Mouse (Mus musculus): ENCODE data around the gene Kat7. TPM values are rescaled to one million over a fixed set of nuclear protein-coding genes. Genes with fewer than 3 reads are reported as not detected.
A peak's percentile ranks its signal among the peaks of the same experiment; 100 is the strongest.

The Kat7 gene
- polyA plus RNA-seq, 1 experiment from 2014 or later, result 25.0 TPM

DNA sequence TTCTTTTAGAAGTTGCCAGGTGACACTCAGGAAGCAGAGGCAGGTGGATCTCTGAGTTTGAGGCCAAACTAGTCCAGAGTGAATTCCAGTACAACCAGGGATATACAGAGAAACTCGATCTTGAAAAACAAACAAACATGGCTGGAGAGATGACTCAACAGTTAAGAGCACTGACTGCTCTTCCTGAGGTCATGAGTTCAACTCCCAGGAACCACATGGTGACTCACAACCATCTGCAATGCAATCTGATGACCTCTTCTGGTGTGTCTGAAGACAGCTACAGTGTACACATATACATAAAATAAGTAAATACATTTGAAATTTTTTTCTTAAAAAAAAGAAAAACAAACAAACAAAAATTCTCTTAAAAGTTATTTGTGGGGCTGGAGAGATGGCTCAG, 20.6 kb upstream of the Kat7 start:
- Histone ChIP-seq H3K27me3 (ENCODE audit: control insufficient read depth, insufficient read depth, low read length) (no peaks in the 10 kb centered on the region), H3K27ac (replicated peaks) (no peak overlapping the region), H3K9me3 (ENCODE audit: control insufficient read depth, low read length) (no peaks in the 10 kb centered on the region), H3K36me3 (ENCODE audit: control insufficient read depth, insufficient read depth, low read length) (no peaks in the 10 kb centered on the region), H3K9ac (ENCODE audit: low read length) (no peak overlapping the region), H3K4me2 (replicated peaks; ENCODE audit: low read depth) (no peak overlapping the region), H3K4me1 (replicated peaks; ENCODE audit: control insufficient read depth, insufficient read depth) (no peaks in the 10 kb centered on the region), H3K4me3 (ENCODE audit: low read depth, low read length) (no peak overlapping the region)
- DNase-seq (ENCODE audit: low spot score) (no peak), ATAC-seq (ENCODE audit: low FRiP score, low TSS enrichment) (no peak)
- WGBS, result 48% methylated on average over 1 of the region's 1 CpGs
- no peak for TF ChIP-seq EP300 (optimal IDR thresholded peaks at IDR 0.05)
- TF ChIP-seq CTCF (IDR thresholded peaks at IDR 0.05; ENCODE audit: low read depth), result no peak

DNA sequence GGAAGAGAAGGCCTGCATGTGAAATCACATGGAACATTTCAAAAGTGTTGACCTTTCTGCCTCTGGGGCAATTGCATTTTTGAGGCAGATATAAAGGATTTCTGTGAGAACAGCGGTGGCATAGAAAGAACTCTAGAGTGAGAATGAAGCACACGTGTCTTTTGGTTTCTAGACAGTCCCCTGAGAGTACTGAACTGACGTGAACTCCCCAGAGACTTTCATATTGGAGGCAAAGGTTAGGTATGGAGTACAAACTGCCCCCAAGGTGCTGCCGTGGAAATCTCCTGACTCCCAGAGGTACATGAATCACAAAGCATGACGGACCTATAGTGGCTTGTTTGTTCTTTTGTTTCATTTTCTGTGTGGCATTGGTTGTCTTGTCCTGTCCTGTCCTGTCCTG, 18.6 kb upstream of the Kat7 start:
- no peaks in the 10 kb centered on the region for H3K4me1 ChIP-seq (replicated peaks; ENCODE audit: control insufficient read depth, insufficient read depth)
- TF ChIP-seq CTCF (IDR thresholded peaks at IDR 0.05; ENCODE audit: low read depth), result no peak
- no peak for TF ChIP-seq EP300 (optimal IDR thresholded peaks at IDR 0.05)
- no peaks in the 10 kb centered on the region for H3K9me3 ChIP-seq (ENCODE audit: control insufficient read depth, low read length)
- no peaks in the 10 kb centered on the region for H3K36me3 ChIP-seq (ENCODE audit: control insufficient read depth, insufficient read depth, low read length)
- no peak overlapping the region for H3K9ac ChIP-seq (ENCODE audit: low read length)
- WGBS, result 75% methylated on average over 5 of the region's 5 CpGs
- H3K27ac ChIP-seq (replicated peaks), result no peak overlapping the region
- no peaks in the 10 kb centered on the region for H3K27me3 ChIP-seq (ENCODE audit: control insufficient read depth, insufficient read depth, low read length)
- no peak overlapping the region for H3K4me2 ChIP-seq (replicated peaks; ENCODE audit: low read depth)
- H3K4me3 ChIP-seq (ENCODE audit: low read depth, low read length), result no peak overlapping the region
- DNase-seq (ENCODE audit: low spot score) (no peak), ATAC-seq (ENCODE audit: low FRiP score, low TSS enrichment) (no peak)

DNA sequence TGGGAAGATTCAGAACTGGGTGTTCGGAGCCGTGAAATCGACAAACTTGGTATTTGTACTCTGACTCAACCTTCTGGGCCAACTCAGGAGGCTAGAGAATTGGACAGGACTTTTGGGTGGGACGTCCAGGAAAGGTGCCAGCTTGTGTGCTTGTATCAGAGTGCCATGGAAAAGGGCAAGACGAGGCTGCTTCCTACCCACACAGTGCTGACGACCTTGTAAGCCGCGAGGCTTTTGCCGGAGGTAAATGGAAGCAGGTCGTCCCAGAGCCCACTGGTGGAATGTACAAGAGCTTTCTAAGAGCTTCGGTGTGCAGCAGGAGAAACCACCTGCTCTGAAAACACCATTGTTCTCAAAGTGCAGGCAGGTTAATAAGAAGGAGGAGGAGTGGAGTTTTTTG, 16.2 kb upstream of the Kat7 start:
- Histone ChIP-seq H3K4me2 (replicated peaks; ENCODE audit: low read depth) (no peak overlapping the region), H3K9ac (ENCODE audit: low read length) (no peak overlapping the region), H3K4me1 (replicated peaks; ENCODE audit: control insufficient read depth, insufficient read depth) (no peaks in the 10 kb centered on the region), H3K27ac (replicated peaks) (no peak overlapping the region), H3K27me3 (ENCODE audit: control insufficient read depth, insufficient read depth, low read length) (no peaks in the 10 kb centered on the region), H3K4me3 (ENCODE audit: low read depth, low read length) (no peak overlapping the region), H3K36me3 (ENCODE audit: control insufficient read depth, insufficient read depth, low read length) (no peaks in the 10 kb centered on the region), H3K9me3 (ENCODE audit: control insufficient read depth, low read length) (no peaks in the 10 kb centered on the region)
- 51% methylated on average over 11 of the region's 11 CpGs for WGBS
- TF ChIP-seq CTCF (IDR thresholded peaks at IDR 0.05; ENCODE audit: low read depth), result no peak
- TF ChIP-seq EP300 (optimal IDR thresholded peaks at IDR 0.05), result no peak
- ATAC-seq (ENCODE audit: low FRiP score, low TSS enrichment), result no peak
- DNase-seq (ENCODE audit: low spot score), result no peak

DNA sequence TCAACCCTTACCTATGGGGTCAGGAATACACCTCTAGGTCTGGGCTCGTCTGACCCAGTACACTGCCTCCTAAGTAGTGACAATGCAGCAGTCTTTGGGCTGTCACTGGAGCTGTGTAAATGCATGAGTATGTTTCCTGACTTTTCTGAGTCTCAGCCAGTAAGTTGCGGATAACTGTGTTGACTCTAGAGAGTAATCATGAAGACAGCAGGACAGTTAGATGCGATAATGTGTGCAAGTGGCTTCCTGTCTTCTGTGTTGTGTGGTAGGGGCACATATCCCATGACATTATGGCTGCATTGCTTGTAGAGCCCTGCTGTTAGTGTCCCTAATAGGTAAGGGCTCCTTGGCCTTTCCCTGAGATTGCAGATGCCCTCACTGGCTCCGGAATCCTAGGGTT, 15.8 kb upstream of the Kat7 start:
- H3K4me3 ChIP-seq (ENCODE audit: low read depth, low read length), result no peak overlapping the region
- no peak for TF ChIP-seq CTCF (IDR thresholded peaks at IDR 0.05; ENCODE audit: low read depth)
- no peak for TF ChIP-seq EP300 (optimal IDR thresholded peaks at IDR 0.05)
- H3K27ac ChIP-seq (replicated peaks), result no peak overlapping the region
- H3K36me3 ChIP-seq (ENCODE audit: control insufficient read depth, insufficient read depth, low read length), result no peaks in the 10 kb centered on the region
- no peak overlapping the region for H3K4me2 ChIP-seq (replicated peaks; ENCODE audit: low read depth)
- no peak for DNase-seq (ENCODE audit: low spot score)
- no peaks in the 10 kb centered on the region for H3K27me3 ChIP-seq (ENCODE audit: control insufficient read depth, insufficient read depth, low read length)
- H3K9ac ChIP-seq (ENCODE audit: low read length), result no peak overlapping the region
- no peaks in the 10 kb centered on the region for H3K4me1 ChIP-seq (replicated peaks; ENCODE audit: control insufficient read depth, insufficient read depth)
- ATAC-seq (ENCODE audit: low FRiP score, low TSS enrichment), result no peak
- H3K9me3 ChIP-seq (ENCODE audit: control insufficient read depth, low read length), result no peaks in the 10 kb centered on the region
- WGBS, result 80% methylated on average over 4 of the region's 4 CpGs

DNA sequence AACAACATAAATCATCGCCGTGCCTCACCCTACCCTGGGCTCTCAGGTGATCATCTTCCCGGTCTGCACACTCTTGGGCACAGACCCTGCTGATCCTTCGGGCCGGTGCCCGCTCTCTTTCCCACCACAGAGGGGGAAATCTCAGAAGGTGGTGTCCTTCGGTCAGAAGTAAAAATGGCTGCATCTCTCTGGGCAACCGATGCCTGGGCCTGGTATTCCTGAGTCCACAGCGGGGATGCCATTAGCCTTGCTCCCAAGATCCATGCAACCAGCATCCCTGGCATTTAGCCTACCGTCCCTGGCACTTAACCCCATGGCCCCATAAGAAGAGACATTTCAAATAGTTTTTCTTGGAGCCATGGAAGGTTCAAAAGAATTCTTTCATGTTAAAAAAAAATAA, 14.1 kb upstream of the Kat7 start:
- no peak overlapping the region for H3K4me2 ChIP-seq (replicated peaks; ENCODE audit: low read depth)
- 93% methylated on average over 10 of the region's 10 CpGs for WGBS
- no peaks in the 10 kb centered on the region for H3K9me3 ChIP-seq (ENCODE audit: control insufficient read depth, low read length)
- H3K4me1 ChIP-seq (replicated peaks; ENCODE audit: control insufficient read depth, insufficient read depth), result no peaks in the 10 kb centered on the region
- H3K27me3 ChIP-seq (ENCODE audit: control insufficient read depth, insufficient read depth, low read length), result no peaks in the 10 kb centered on the region
- no peak overlapping the region for H3K27ac ChIP-seq (replicated peaks)
- H3K9ac ChIP-seq (ENCODE audit: low read length), result no peak overlapping the region
- DNase-seq (ENCODE audit: low spot score) (no peak), ATAC-seq (ENCODE audit: low FRiP score, low TSS enrichment) (no peak)
- no peak overlapping the region for H3K4me3 ChIP-seq (ENCODE audit: low read depth, low read length)
- TF ChIP-seq EP300 (optimal IDR thresholded peaks at IDR 0.05), result no peak
- no peaks in the 10 kb centered on the region for H3K36me3 ChIP-seq (ENCODE audit: control insufficient read depth, insufficient read depth, low read length)

DNA sequence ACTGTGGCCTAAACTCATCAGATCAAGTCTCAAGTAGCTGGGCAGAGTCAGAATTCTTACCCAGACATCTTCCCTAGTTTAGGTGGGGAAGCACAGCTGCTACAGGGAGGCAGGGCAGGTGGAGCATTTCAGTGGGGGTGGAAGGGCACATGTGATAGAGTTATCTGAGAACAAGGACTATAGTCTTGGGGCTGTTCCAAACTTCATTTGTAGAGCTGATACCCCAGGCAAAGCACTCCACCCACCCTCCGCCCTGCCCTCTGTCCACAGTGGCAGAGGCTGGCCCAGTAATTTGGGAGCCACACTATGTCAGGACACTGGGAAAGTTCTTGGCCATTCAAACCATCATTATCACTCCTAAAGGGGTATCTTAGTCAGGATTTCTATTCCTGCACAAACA, 10.0 kb upstream of the Kat7 start:
- H3K4me3 ChIP-seq (ENCODE audit: low read depth, low read length), result no peak overlapping the region
- no peaks in the 10 kb centered on the region for H3K27me3 ChIP-seq (ENCODE audit: control insufficient read depth, insufficient read depth, low read length)
- H3K9me3 ChIP-seq (ENCODE audit: control insufficient read depth, low read length), result no peaks in the 10 kb centered on the region
- no peak overlapping the region for H3K9ac ChIP-seq (ENCODE audit: low read length)
- TF ChIP-seq EP300 (optimal IDR thresholded peaks at IDR 0.05), result no peak
- no peak for TF ChIP-seq CTCF (IDR thresholded peaks at IDR 0.05; ENCODE audit: low read depth)
- WGBS, result 79% methylated on average over 1 of the region's 1 CpGs
- ATAC-seq (ENCODE audit: low FRiP score, low TSS enrichment) (peak; percentile 42; the same call in 1 of the 2 replicates), DNase-seq (ENCODE audit: low spot score) (peak; percentile 16)
- H3K4me1 ChIP-seq (replicated peaks; ENCODE audit: control insufficient read depth, insufficient read depth), result no peaks in the 10 kb centered on the region
- no peak overlapping the region for H3K27ac ChIP-seq (replicated peaks)
- no peak overlapping the region for H3K4me2 ChIP-seq (replicated peaks; ENCODE audit: low read depth)
- H3K36me3 ChIP-seq (ENCODE audit: control insufficient read depth, insufficient read depth, low read length), result no peaks in the 10 kb centered on the region

Data from stomach, postnatal 0 days (tissue).